Mouse (Mus musculus): ENCODE data around the gene 2310011J03Rik. TPM values are rescaled to one million over a fixed set of nuclear protein-coding genes. Genes with fewer than 3 reads are reported as not detected.
A peak's percentile ranks its signal among the peaks of the same experiment; 100 is the strongest.

2310011J03Rik gene
- polyA plus RNA-seq, 2 experiments, result 45.1 to 46.1 TPM

GRCm38 (mm10) chr10:80292251-80293146 lies 27.8 kb downstream of the 2310011J03Rik start, which contains the start of gene Rps15:
Gene Rps15 (plus strand): TSS chr10:80292453.
- DNase-seq (ENCODE audit: low spot score) (peak; percentile 95), ATAC-seq (ENCODE audit: low FRiP score, low read depth) (peak; percentile 89)
- Histone ChIP-seq H3K27ac (replicated peaks; ENCODE audit: low read depth, low read length) (peak within 1 kb of the TSS; percentile 93), H3K4me3 (replicated peaks; ENCODE audit: low read length) (peak within 1 kb of the TSS; percentile 93), H3K4me1 (ENCODE audit: control insufficient read depth, insufficient read depth, low read length) (peaks cover 17% of the 10 kb centered on the region), H3K9me3 (ENCODE audit: control insufficient read depth, low read length) (no peaks in the 10 kb centered on the region), H3K36me3 (ENCODE audit: control insufficient read depth, insufficient read depth, low read length) (peaks cover 38% of the 10 kb centered on the region), H3K9ac (ENCODE audit: low read depth, low read length, severe bottlenecking) (peak within 1 kb of the TSS; percentile 99), H3K27me3 (ENCODE audit: control insufficient read depth, insufficient read depth, low read length) (no peaks in the 10 kb centered on the region; the same call in 1 of the 2 replicates), H3K4me2 (replicated peaks; ENCODE audit: low read depth, low read length, severe bottlenecking) (peak within 1 kb of the TSS; percentile 94)
- TF ChIP-seq POLR2A (IDR thresholded peaks at IDR 0.05; ENCODE audit: borderline replicate concordance, extremely low read depth, insufficient read depth, insufficient read length), result peak; percentile 78; the same call in 1 of the 2 replicates
- WGBS, result under 1% methylated on average over 66 of the region's 72 CpGs

- no peak overlapping the region for H3K9ac ChIP-seq (ENCODE audit: low read depth, low read length, severe bottlenecking)
- no peak overlapping the region for H3K27ac ChIP-seq (replicated peaks; ENCODE audit: low read depth, low read length)
- no peak for ATAC-seq (ENCODE audit: low FRiP score, low read depth)
- 67% methylated on average over 8 of the region's 8 CpGs for WGBS
- TF ChIP-seq POLR2A (IDR thresholded peaks at IDR 0.05; ENCODE audit: borderline replicate concordance, extremely low read depth, insufficient read depth, insufficient read length), result no peak
- H3K4me2 ChIP-seq (replicated peaks; ENCODE audit: low read depth, low read length, severe bottlenecking), result no peak overlapping the region
- no peak for DNase-seq (ENCODE audit: low spot score)
- no peak overlapping the region for H3K4me3 ChIP-seq (replicated peaks; ENCODE audit: low read length)
- H3K4me1 ChIP-seq (ENCODE audit: control insufficient read depth, insufficient read depth, low read length), result peaks cover 5% of the 10 kb centered on the region; the same call in 1 of the 2 replicates
- H3K36me3 ChIP-seq (ENCODE audit: control insufficient read depth, insufficient read depth, low read length), result peaks cover 59% of the 10 kb centered on the region
- H3K27me3 ChIP-seq (ENCODE audit: control insufficient read depth, insufficient read depth, low read length), result no peaks in the 10 kb centered on the region
- H3K9me3 ChIP-seq (ENCODE audit: control insufficient read depth, low read length), result no peaks in the 10 kb centered on the region
These were observed 31.7 kb downstream of the 2310011J03Rik start for GRCm38 (mm10) chr10:80288657-80289056.

- Histone ChIP-seq H3K27me3 (ENCODE audit: control insufficient read depth, insufficient read depth, low read length) (no peaks in the 10 kb centered on the region), H3K4me3 (replicated peaks; ENCODE audit: low read length) (no peak overlapping the region), H3K9me3 (ENCODE audit: control insufficient read depth, low read length) (no peaks in the 10 kb centered on the region), H3K27ac (replicated peaks; ENCODE audit: low read depth, low read length) (no peak overlapping the region), H3K4me1 (ENCODE audit: control insufficient read depth, insufficient read depth, low read length) (0 out of 2 replicates have a peak, but pooled peaks cover under 1% of the 10 kb centered on the region), H3K4me2 (replicated peaks; ENCODE audit: low read depth, low read length, severe bottlenecking) (no peak overlapping the region), H3K9ac (ENCODE audit: low read depth, low read length, severe bottlenecking) (no peak overlapping the region), H3K36me3 (ENCODE audit: control insufficient read depth, insufficient read depth, low read length) (peaks cover 59% of the 10 kb centered on the region)
- DNase-seq (ENCODE audit: low spot score) (no peak), ATAC-seq (ENCODE audit: low FRiP score, low read depth) (no peak)
- WGBS, result 89% methylated on average over 12 of the region's 12 CpGs
- TF ChIP-seq POLR2A (IDR thresholded peaks at IDR 0.05; ENCODE audit: borderline replicate concordance, extremely low read depth, insufficient read depth, insufficient read length), result no peak
These were observed 32.2 kb downstream of the 2310011J03Rik start for GRCm38 (mm10) chr10:80288097-80288496.

GRCm38 (mm10) chr10:80285222-80286070 lies 34.9 kb downstream of the 2310011J03Rik start:
- Histone ChIP-seq H3K27me3 (ENCODE audit: control insufficient read depth, insufficient read depth, low read length) (no peaks in the 10 kb centered on the region), H3K4me2 (replicated peaks; ENCODE audit: low read depth, low read length, severe bottlenecking) (no peak overlapping the region), H3K4me1 (ENCODE audit: control insufficient read depth, insufficient read depth, low read length) (no peaks in the 10 kb centered on the region), H3K9me3 (ENCODE audit: control insufficient read depth, low read length) (no peaks in the 10 kb centered on the region), H3K9ac (ENCODE audit: low read depth, low read length, severe bottlenecking) (no peak overlapping the region), H3K27ac (replicated peaks; ENCODE audit: low read depth, low read length) (no peak overlapping the region), H3K36me3 (ENCODE audit: control insufficient read depth, insufficient read depth, low read length) (peaks cover 83% of the 10 kb centered on the region), H3K4me3 (replicated peaks; ENCODE audit: low read length) (no peak overlapping the region)
- WGBS, result 79% methylated on average over 15 of the region's 15 CpGs
- TF ChIP-seq POLR2A (IDR thresholded peaks at IDR 0.05; ENCODE audit: borderline replicate concordance, extremely low read depth, insufficient read depth, insufficient read length), result no peak
- ATAC-seq (ENCODE audit: low FRiP score, low read depth), result no peak
- no peak for DNase-seq (ENCODE audit: low spot score)

Data from limb, embryonic 14.5 days (tissue).